Mouse (Mus musculus): ENCODE measurements around the gene Cherp.

Cherp gene

DNA sequence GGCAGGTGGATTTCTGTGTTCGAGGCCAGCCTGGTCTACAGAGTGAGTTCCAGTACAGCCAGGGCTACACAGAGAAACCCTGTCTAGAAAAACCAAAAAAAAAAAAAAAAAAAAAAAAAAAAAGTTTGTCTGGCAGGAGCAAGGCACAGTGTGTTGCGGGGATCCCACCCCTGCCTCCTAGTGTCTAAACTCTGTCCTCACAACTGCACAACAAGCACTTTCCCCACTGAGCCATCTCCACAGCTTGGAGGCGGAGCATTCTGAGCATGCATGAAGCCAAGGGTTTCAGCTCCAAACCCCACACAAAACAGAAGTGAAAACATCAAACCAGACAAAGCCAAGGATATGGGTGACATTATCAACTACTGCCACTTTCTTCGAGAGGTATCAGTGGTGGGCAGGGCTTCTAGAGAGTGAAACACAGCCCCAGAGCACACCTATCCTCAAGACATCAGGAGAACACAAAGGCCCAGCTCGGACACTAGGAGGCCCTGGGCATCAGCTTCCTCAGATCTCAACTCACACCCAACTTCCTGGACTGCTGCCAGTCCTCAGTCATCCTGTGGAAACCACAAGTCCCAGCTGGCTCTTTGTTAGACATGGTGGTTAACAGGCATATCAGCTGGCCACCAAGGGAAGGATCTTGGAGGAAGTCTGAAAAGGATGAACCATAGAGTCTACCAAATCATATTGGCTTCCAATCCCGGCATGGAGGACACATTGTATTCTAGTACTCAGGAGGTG lies 10.6 kb upstream of the Cherp start:
- no peak for DNase-seq (ENCODE audit: low read depth, low spot score)

DNA sequence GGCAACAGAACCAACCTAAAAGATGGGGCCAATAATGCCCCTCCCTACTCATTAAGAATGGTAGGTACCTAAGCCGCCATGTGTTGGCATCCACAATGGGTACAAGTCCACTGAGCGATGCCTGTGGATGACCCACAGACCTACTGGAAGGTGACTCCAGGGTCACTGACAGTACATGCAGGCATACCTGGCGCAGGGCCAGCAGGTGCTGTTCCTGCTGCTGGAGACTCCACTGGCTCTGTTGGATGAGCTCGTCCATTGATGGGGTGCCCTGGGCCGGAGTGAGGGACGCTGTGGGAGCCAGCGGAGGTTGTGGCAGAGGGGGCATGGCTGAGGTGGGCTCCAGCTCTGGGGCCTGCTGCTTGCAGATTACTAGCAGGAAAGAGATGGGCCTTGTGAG lies 4.3 kb downstream of the Cherp start:
- no peak for DNase-seq (ENCODE audit: low read depth, low spot score)

DNA sequence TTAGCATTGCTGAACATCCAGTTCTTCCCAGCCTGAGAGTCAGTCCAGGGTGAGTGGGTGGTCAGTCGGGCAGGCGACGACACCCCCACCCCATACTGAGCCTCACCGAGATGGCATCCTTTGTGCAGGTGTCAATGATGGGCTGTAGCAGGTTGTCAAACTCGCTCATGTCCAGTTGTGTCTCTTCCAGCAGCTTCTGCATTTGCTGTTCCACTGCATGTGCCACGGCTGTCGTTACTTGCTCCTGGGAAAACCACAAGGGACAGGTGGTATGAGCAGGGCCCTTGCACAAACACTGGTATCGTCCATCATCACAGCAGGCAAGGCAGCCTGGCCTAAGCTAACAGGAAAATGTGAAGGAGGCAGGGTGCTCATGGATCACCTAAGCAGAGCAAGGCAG lies 5.0 kb downstream of the Cherp start:
- no peak for DNase-seq (ENCODE audit: low read depth, low spot score)

DNA sequence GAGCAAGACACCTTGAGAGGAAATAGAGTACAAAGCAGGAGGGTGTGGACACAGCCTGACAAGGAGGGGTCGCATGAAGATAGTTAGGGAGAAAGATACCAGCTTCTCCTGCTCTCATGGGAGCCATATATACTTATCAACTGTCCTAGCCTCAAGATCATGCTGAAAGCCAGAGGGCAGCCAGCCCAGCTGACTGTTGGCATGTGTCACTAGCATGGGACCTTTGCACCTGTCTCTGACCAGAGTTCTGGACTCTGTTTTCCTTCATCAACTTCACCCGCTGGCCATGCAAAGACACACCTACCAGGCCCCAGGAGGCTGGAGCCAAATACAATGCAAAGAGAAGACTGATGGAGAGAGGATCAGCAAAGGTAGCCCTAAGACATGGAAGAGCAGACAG lies 5.8 kb downstream of the Cherp start:
- no peak for DNase-seq (ENCODE audit: low read depth, low spot score)

DNA sequence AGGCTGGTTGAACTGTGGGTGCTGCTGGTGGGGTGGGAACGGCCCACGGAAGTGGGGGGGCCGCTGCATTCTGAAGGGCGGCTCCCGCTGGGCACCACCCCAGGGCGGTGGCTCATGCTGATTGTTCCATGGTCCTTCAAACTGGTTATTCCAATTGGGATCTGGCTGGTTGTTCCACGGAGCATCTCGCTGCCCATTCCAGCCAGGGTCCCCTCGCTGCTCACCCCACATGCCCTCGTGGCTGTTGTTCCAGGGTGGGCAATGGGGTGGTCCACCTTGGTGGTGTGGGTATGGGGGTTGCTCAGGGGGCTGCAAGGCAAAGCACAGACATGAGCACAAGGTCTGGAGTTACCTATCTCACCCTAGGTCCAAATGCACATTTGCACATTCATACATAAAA lies 10.8 kb downstream of the Cherp start:
- DNase-seq (ENCODE audit: low read depth, low spot score): no peak

DNA sequence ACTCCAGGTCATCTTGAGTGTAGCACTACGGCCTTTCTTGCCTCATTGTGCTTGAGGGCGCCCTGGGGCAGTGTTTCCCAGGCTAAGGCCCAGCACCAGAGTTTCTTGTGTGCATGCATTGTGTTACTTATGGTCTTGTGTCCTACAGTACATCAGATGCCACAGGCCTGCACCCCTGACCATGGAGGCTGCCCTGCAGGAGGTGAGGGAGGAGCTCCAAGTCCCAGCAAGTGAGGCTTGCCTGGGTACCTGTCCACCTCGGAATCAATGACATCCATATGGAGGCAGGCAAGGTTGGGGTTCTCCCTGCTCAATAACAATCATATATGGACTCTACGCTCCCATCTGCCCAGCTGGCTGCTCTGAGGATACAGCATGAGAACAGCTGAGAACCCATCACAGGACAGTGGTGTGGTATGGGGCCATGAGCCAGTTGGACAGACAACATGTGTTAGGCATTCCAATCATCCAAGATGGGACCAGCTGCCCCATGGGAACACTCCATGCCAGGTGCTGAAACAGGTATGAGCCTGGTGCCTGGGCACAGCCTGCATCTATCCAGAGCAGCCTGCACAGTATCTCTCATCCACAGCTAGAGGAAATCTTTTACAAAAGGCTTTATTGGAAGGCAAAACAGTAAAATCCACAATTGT lies 15.0 kb downstream of the Cherp start:
- no peak for DNase-seq (ENCODE audit: low read depth, low spot score)

DNA sequence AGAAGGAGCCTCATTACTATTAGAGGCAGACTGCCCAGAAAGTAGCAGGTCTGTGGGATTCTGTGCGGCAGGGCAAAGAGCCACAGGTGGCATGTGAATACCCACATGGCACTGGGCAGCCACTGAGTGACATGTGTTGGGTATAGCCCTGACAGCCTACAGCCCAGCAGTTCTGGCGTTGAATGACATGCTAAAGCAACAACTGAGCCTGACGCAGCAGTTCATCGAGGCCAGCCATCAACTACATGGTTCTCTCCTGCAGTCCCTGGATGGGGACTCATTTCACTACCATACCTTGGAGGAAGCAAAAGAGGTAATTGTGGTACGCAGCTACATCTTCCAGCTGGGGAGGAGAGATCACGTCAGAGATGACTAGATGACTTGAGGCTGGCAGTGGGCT lies 16.6 kb downstream of the Cherp start:
- DNase-seq (ENCODE audit: low read depth, low spot score): no peak

DNA sequence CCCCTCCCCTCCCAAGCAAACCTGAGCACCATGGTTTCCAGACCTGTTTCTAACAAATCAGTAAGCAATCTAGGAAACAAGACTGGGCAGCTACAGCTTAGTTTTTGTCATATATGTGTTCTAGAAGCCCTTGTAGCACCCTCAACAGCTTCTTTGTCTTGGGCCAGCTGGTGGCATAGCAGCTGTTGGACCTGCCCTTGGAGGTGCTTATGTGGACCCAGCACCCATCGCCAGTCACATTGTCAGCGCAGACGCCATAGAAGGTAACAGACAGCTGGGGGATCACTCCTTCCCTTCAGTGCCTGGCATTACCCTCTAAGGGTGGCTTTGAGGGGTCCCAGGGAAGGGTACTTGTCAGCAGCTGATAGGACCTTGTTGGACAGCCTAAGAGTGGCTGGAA lies 17.2 kb downstream of the Cherp start:
- DNase-seq (ENCODE audit: low read depth, low spot score): no peak

DNA sequence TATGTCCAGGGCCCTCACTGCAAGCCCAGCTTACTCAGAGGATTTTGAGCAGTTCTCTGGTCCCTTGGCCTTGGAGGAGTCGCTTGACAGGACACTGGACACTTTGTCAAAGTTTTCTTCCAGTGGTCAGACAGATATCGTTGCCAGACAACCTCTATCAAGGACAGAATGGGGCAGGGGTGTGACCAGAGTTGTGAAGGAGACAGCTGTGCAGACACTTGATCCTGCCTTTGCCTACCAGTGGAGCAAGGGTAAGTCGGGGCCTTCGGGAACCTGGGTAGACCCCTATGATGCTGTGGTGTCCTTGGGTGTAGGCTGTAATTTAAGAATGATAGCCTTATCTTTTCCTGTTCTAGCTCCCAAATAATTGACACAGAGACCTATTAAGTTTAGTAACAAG lies 19.7 kb downstream of the Cherp start:
- no peak for DNase-seq (ENCODE audit: low read depth, low spot score)

DNA sequence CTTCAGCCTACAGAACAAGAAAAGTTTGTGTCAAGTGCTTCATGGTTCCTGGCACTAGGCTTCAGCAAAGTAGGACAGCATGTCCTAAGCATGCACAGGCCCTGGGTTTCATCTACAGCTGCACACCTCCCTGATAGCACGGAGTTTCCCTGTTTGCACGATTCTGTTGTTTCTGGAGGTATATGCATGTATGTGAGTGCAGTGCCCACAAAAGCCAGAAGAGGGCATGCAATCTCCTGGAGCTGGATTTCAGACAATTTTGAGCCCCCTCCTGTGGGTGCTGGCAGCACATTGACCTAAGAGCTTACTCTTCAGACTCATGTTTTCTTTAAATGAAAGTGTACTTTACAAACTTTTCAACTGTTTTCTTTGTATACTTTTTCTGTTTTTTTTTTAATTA lies 21.1 kb downstream of the Cherp start:
- DNase-seq (ENCODE audit: low read depth, low spot score): no peak

DNA sequence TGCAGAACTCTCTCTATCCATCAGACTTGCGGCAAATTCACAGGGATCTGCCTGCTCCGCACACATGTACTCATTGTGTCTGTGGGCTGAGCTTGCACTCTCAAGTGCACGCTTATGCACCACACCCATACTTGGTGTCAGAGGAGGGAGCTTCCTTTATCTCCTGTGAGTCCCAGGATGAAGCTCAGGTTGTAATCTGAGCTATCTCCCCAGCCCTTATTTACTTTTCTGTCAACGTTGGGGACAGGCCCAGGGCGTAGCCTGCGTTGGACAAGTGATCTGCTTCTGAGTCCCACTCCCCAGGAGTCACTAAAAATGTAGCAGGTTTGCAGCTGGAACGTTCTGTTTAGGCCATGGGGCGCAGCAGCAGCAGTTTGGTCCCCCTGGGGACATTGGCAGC lies 23.5 kb downstream of the Cherp start:
- no peak for DNase-seq (ENCODE audit: low read depth, low spot score)

DNA sequence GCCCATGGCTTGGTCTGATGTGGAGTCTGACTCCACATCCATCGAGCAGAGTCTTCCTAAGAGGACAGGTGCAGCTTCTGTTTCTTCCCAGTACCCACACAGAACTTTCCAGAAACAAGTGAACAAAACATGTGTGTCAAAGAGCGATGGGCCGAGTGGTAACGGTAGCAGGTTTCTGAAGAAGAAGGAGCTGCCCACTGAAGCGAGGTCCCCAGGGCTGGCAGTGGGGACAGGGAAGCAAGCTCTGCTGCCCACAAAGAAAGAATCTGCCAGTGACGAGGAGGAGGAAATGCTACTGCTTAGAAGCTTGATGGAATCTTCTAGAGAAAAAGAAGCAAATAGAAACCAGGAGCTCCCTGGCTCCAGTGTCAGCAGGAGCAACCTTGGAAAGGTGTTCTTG lies 30.0 kb downstream of the Cherp start:
- no peak for DNase-seq (ENCODE audit: low read depth, low spot score)

DNA sequence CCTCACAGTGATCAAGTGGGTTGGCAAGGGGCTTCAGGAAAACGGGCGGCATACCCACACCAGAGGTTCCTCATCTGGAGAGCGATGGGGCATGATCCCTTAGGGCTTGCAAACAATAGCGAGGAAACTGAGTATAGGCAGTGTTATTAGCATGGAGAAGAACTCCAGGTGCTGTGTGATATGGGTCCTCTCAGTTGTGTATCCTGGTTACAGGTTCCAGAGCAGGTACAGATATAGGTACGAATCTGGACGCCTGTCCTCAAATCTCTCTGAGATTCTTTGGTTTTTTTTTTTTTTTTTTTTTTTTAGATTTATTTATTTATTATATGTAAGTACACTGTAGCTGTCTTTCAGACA lies 31.1 kb downstream of the Cherp start:
- no peak for DNase-seq (ENCODE audit: low read depth, low spot score)

DNA sequence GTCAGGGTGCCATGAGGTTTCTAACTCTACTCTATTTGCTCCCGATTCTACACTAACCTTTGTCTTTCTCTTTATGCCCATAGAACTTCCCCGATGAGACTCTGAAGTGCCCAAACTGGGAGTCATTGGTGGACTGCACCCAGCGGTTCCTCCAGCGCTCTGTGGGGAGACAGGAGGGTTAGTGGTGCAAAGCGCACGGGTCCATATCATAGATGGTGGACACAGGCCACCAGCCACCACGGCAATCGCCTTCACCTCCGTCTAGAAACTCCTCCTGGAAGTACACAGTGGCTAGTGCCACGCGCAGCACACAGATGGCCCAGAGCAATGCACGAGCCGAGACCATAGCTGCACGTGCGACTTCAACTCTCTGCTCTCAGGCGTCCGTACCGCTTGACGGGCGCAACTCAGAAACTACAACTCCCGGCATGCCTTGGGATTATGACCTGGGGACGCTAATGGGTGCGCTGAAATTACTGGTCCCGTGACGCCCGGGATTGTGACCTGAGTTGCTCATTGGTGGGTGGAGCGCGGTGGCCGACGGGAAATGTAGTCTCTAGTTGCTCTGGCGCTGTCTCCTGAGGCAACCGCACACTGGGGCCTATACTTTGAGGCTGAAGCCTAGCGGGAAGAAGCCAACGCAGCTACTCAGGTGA lies 31.6 kb downstream of the Cherp start, which contains the start of the genes Calr3 and 1700030K09Rik:
Gene Calr3 (minus strand): TSS at position 533 of the 656 bp plus-strand sequence.
Gene 1700030K09Rik (plus strand): TSS at position 543 of the 656 bp plus-strand sequence.
- DNase-seq (ENCODE audit: low read depth, low spot score): peak; percentile 94

DNA sequence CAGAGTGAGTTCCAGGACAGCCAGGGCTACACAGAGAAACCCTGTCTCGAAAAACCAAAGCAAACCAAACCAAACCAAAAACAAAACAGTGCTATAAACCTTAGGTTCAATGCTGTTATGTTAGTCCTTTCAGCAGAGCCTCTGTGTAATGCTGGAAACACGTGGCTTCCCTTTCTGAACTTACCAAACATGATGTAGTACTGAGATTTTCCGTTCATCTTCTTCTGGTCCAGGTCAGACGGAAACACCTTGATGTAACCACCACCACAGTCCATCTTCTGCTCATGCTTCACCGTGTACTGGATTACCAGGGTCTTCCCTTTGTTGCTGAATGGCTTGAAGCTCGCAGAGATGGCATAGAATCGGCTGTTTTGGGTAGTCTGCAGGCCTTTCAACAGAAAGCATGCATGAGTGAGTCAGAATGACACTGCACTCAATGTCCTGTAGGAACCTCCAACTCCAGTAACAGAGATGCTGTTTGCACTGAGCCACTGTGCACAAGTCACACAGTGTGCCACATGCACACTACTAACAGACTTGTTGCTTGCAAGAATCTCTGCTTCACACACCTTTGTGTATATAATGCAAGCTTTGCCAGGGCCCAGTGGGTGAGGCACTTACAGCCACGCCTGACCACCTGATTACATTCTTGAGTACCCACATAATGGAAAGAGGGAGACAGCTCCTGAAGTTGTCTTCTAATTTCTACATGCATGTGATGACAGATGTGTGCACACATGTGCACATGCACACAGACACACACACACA lies 36.6 kb downstream of the Cherp start:
- DNase-seq (ENCODE audit: low read depth, low spot score): no peak

DNA sequence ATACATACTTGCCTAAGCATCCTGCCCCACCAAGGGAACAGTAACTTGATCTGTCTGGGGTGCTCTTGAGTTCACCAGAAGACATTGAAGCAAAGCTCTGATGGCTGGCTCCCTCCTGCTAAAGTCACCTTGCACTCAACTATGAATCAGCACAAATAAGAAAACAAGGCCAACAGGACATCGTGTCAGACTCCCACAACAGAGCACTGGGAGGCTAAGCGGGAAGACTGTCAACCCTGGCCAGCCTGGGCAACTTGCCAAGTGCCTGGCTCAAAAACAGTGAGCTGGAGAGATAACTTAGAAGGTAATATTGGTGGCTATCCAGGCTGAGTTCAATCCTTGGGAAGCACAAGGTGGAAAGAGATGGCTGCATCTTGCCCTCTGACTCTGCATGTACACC lies 40.1 kb downstream of the Cherp start:
- no peak for DNase-seq (ENCODE audit: low read depth, low spot score)

DNA sequence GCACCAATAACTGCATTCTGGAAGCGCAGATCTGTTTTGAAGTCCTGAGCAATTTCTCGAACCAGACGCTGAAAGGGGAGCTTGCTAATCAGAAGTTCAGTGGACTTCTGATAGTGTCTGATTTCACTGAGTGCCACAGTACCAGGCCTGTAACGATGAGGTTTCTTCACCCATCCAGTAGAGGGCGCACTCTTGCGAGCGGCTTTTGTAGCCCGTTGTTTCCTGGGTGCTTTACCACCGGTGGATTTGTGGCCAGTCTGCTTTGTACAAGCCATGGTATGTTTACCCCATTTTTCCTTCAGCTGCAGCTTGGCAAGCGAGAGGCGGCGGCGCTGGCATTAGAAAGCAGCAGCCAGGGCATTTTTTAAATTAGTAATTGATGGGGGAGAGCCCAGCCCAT lies 45.4 kb downstream of the Cherp start:
- no peak for DNase-seq (ENCODE audit: low read depth, low spot score)

DNA sequence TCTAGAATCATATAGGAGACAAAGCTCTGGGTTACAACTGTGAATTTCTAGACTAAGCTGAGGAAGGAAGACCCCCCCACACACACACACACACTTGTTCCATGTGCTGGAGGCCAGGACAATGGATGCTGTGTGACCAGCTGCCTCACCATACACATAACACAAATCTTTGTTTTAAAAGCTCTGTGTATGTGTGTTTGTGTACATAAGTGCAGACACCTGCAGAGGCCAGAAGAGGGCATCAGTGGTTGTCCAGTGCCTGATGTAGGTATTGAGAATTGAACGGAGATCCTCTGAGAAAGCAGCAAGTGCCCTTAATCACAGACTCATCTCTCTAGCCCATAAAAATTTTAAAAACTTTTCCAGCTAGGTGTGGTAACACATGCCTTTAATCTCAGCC lies 52.1 kb downstream of the Cherp start:
- DNase-seq (ENCODE audit: low read depth, low spot score): no peak

DNA sequence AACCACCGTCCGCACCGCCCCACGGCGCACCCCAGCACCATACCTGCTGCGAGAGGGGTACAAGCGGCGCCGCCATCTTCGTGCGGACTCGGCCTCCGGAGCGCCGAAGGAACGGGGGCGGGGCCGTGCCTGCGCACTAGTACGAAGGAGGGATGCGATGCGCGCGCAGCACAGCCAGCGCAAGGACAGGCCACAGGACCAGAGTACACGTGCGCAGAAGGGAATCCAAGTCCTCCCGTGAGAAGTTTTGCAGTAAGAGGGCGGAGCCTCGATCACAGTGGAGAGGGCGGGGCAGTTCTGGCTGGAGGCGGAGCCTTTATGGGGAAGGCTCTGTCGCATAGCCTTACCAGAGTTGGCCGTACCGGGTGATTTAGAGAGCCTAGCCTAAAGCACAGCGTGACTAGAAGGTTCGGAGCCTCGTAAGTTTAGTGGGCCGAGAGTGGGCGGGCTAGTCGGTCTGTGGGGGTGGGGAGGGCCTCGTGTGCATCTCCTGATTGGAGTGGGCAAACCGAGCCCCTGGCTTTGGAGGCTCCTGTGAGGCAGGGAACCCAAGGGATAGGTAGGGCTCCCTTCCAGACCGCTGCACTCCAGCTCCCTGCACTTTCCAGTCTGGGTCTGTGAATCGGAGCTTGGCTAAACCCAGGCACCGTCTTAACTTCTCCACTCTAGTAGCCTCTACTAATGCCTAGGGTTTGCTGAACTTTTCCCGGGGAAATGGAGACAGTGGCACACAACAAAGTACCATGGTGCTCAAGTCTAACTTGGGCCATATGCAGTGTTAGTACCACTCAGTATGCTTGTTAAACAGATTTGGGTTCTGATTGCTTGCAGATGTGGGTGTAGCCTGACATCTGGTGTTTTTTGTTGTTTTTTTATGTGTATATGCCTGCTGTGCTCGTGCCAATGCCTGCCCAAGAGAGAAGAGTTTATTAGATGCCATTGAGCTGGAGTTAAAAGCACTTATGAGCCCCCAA lies 53.4 kb downstream of the Cherp start, which contains the start of gene Eps15l1:
Gene Eps15l1 (minus strand): TSS at position 99 of the 974 bp plus-strand sequence.
- peak; percentile 99 for DNase-seq (ENCODE audit: low read depth, low spot score)

DNA sequence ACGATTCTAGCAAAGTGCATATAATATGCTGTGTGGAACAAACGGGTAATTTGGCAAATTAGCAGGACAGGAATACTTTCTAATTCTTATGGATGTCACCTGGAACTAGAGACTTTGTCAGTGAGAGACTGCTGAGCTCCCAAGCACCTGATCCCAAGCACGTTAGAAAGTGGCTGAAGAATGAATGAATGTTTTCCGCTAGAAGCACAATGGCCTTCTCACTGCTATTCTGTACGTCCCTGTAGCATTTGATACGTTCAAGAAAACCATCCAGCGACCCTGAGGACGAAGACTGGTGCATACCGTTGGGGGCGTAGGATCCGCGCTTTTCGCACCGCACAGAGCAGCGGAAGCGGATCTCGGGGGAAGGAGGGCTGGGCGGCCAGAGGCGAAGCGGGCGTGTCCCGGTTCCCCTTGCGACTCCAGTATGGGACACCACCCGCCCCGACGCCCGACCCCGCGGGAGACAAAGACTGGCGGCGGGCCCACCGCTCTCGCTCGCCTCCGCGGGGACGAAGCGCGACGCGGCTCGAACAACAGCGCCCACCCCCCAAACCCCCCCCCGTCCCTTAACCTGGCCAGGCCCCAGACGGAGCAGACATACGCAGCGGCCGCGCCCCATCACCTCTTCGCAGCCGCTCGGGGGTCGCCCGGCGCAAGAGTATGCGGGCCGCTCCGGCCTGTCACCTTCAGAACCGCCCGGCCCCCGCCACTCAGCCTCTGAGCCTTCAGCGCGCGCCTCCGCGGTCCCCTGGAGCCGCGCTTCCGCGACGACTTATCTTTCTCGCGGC lies 54.3 kb downstream of the Cherp start:
- DNase-seq (ENCODE audit: low read depth, low spot score): no peak

All from c-Kit-negative CD71-positive TER-119-positive erythroid progenitor cells, embryonic 14.5 days (primary cell).